Mouse (Mus musculus) ovary, postnatal 36 days (tissue): ENCODE results near the gene Syne1.

ENCODE experiments used
- DNase-seq: peaks from one replicate; pipeline ENCODE4 v3.0.0; 2022; ENCODE audit warnings: low spot score, mixed read lengths

The Syne1 gene

DNA sequence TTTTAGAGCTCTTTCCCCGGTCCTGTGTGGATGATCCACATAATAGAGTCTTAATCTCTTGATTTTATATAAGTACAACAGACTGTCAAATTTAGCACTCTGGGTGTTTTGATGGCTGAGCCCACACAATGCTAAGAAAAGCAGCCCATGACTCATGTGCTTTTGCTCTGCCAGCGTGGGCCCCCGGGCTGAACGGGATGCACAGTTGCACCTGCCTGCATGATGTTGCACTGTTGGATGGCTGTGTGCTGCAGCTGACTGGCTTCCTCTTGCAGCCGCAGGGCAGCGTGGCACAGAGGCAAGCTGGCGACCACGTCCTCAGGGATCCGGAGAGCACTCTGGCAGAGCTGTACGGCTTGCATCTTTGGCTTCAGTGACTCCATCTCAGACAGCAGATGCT, 347.4 kb downstream of the Syne1 start:
- DNase-seq = no peak

DNA sequence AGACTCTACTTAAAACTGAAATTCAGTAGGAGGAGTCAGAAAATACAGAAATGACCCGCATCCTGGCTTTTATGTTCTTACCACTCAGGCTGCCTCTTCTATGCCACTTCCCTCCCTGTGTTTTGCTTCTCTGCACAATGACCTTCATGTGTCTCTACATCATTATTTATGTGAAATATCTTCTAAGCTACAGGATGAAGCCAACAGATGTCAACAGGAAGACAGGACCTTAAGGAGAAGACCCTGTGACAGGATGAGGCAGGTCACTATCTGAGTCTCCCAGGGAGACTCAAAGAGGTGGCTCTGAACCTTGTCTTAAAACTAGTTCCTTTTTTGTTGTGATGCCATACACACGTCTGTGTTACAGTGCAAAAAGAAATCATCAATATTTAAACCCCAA, 353.9 kb downstream of the Syne1 start:
- no peak for DNase-seq

DNA sequence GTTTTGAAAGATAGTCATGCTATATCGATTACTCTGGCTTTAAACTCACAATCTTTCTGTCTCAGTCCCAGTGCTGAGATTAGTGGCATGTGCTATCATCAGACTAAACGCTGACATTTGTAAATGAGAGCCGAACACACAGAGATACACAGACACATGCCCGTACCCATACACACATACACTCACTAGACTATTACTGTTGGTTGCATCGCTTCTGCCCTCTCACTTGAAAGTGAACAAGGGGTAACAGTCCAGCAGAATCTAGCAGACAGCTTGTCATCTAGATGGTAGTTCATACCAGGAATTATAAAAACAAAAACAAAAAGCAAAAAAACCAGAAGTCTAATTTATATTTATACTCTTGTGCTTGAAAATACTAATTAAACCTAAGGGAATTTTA, 355.0 kb downstream of the Syne1 start:
- no peak for DNase-seq

DNA sequence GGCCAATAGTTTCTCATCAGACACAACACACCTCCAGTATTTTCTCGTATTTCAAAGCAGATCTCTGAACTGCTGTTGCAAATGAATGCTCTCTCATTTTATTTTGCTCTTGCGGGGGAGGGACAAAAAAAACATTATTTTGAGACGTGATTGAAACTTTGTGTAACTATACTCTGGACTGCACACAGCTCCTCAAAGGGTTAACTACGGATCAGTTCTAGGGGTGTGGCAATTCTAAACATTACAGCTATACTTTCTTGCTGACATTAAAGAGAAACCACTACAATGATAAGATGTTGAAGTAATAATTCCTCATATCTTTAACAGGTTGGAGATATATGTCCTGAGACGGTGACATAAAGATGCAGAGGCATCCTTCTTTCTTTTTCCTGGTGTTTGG, 356.0 kb downstream of the Syne1 start:
- no peak for DNase-seq

DNA sequence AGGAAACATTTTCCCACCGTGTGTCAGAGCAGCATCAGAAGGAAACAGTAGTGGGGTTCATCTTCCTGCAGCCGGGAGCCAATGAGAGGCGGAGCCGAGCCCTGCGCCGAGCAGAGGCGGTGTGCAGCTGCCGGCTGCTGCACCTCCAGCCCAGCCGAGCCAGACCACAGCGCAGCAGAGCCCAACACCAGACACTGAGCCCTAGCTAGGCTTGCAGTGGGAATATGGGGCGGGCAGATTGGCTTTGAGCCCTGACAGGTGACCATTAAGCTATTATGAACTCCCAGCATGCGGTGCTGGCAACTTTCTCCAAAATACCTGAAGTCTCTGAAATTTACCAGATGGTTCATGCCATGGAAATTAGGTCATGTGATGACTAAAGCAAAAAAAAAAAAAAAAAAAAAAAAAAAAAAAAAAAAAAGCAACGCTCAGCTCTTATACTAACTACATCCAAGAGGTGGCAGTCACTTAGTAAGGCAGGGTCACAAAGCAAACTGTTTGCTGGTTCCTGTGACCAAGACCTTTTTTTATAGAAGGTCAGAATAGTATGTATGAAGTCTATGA, 356.5 kb downstream of the Syne1 start:
- peak; percentile 63 for DNase-seq

DNA sequence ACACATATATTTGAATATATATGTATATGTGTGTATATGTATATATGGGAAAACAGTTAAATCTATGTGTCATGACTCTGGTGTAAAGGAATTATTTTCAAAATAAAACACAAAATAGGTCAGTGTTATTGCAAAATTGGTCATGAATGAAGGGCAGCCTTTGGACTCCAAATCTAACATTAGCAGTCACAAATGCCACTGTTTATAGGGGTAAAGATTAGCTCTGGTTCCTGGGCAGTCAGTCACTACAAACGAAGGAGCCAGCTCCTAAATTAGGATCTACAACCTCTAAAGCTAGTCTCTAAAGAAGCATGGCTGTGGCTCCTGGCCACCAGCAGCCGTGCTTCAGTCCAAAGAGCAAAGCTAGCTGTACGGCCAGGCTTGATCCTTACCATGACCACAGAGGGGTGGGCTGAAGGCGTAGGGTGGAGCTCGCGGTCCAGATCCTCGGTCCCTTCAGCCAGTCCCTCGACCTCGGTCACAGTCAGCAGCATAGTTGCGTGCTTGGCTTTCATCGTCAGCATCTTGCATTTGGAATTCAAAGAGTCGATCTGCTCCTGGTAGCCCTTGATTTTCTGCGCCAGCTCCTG, 357.1 kb downstream of the Syne1 start:
- DNase-seq = no peak

DNA sequence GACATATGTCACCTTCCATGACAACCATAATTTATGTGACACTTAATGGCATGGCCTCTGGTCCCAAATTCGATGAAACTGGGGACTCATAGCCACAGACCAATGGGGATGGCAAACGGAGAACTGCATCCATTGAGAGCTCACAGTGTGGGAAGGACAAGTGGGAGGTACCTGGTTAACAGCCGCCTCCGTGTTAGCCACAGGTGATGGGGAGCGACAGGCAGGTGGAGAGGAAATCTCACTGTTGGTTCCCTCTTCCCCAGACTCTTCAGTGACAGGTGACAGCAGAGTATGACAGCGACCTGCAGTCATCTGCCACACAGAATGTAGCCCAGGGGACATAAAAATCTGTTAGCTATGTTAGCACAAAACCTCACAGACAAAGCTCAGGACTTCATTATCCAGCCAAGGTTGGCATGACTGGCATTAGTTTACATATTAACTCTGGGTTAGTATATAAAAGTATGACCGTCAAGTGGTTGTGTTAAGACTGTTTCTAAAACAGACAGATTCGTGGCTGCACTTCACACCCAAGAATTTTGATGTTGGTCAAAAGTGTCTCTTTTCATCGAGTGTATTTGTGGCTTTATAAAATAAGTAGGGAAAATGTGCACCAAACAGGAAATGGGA, 358.3 kb downstream of the Syne1 start:
- no peak for DNase-seq

DNA sequence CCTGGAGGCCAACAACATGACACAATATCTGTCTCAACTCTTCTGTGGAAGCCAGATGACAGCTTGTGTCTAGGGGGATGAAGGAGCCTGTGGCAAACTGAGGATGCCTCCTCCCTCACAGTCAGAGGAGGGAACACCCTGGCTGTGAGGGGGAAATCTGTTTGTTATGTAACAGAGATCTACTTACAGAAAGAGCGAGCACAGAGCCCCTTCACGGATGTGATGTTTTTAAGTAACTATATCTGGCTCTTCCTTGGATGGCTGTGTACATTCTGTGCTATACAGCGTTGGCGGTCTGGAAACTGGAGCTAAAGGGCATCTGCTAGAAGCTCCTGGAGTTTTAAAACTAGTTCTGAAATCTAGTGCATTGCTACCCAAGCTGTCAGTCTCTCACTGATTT, 360.5 kb downstream of the Syne1 start:
- no peak for DNase-seq

DNA sequence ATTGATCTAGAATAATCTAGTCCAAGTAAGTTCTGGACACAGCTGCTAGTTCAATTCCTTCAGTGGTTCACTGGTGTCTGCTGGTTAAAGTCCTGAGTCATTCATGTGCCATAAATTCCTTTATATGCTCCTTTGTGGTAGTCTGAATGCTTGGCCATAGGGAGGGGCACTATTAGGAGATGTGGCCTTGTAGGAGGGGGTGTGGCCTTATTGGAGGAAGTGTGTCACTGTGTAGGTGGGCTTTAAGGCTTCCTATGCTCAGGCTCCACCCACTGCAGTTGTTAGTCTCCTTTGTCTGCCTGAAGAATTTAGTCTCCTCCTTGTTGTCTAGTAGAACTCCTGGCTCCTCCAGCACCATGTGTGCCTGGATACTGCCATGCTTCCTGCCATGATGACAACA, 362.4 kb downstream of the Syne1 start:
- DNase-seq = no peak

DNA sequence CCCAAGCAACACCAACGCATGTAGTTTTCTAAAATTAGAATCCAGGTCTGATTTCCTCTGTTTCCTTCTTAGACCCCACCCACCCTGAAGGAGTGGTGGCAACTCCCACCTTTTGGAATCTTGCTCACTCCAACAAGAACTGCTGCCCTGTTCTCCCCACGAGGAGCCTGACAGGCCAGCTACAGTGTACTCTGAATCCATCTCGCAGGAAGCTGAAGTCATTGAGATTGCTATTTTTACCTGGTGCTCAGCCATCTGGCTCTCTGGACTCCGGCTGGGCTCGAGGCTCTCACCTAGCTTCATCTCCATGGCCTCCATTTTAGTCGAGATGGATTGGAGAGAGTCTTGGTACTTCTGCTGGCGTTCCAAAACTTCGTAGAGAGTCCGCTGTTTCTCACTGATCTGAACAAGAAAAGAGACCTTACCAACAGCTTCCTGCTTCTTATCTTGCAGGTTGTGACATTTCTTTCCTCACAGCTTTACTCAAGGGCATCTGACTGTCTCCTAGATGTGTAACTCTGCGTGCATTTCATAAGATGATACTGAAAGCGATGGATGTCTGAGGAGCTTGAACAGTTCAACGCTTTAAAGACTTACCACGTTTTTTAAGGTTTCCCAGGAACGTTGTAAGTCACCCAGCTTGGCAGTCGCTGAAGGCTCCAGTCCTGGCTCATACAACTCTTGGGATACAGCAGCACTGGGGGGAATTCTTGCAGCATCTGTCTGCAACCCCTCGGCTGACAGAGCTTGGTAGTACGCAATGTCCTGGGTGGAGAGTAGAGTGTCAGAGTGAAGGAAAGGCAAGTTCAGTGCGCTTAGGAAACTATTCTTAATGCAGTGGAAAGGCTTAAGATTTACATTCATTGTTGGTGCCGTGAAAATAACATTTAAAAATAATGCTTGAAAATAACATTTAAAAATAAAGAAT, 365.9 kb downstream of the Syne1 start:
- DNase-seq = no peak

DNA sequence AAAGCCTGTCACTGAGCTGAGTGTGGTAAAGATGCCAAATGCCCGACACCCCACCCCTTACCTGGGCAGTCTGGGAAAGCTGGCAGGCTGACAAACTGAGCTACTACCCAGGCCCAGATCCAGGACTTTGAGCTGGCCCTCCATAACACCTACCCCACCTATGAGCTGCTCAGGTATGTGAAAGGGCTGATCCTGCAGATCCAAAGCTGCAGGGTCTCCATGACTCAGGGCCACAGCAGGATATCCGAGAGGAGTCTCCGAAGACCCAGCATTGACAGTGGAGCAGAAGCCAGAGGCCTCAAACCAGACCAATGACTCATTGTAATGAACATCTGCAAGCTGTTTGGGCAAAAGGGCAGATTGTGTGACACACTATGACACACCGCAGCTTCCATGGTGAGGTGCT, 369.5 kb downstream of the Syne1 start:
- no peak for DNase-seq

DNA sequence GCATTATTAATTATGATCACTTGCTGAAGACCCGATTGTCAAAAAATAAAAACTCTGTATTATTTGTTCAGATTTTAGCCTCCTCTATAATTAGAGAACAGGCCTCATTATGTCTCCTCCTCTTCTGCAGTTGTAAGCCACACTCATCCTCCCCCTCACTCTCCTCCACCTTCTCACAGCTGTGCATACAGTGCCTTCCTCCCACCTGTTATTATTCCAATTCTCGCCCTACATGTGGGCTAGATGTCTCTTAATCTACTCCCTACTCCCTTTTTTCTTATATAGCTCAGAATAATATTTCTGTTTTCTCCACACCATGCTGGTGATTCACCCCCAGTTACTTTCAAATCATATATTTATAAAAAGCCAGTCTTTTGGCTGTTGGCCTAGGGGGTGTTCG, 371.4 kb downstream of the Syne1 start:
- no peak for DNase-seq

DNA sequence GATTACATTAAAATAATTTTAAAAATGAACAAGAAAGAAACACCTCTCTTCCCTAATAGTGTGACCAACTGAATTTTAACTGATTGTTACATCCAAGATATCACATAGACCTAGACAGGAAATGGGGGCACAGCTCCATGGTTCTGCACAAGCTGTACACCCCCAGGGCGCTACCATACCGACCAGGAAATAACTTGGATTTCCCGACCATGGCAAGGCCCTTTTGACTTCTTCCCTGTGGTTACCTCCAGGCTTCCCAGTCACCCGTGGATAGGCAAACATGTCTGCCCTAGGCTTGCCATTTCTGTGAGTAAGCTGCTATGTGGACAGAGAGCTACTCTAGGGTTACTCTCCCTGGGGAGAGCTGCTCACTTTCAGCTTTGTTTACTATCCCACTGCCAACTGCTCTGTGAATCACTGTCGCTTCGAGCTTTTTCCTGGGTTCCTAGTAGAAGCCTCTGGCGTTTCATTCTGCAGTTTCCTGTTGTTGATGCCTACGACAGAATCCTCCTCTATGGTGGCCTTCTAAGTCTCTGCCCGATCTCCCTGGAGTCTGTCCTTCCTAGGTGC, 373.8 kb downstream of the Syne1 start:
- DNase-seq = no peak

DNA sequence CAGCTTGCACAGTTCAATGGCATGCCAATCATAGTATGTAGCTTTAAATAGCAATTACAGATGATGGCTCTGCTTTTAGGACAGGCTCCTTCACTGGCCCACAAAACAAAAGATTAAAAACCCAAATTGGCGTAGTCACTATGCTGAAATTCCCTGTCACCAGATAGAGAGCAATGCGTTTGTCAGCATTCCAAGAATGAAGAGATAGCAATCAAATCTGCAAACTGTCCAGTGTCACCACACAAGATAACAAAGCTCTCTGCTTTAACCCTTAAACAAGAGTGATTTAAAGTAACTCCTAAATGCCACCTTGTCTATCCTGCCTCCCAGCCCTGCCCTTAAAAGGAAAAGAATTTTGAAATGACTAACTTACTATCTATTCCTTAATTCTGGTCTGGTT, 374.9 kb downstream of the Syne1 start:
- DNase-seq = no peak

DNA sequence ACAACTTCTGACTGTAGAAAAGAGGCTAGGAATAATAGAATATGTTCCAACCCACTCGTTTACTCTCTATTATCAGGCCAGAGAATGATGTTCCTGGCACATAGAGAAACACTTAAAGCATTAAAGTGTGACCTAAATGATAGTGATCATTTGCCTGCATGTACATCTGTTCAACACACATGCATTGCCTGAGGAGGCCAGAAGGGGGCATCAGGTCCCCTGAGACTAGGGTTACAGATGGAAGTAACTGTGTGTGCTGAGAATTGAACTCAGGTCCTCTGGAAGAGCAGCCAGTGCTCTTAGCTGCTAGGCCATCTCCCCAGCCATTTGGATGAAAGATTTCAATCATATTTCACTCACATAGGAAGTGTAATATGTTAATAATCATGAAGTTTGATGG, 380.9 kb downstream of the Syne1 start:
- DNase-seq = no peak

DNA sequence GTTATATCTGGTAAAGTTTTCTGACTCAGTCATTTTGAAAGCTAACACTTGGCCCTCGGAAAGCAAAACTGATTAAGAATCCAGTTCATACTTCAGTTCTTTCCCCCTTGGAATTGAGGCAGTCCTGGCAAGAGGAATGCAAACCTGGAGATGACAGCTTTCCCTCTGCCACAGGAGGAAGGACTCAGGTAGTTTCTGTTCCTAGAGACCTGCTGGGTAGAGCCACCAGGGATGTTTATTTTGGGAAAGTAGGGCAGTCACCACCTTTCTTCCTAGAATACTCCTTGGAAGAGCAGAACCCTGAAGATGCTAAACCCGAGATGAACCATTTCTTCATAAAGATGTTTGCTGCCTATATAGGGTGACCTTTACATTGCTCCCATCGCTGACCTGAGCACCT, 383.8 kb downstream of the Syne1 start:
- DNase-seq = no peak

DNA sequence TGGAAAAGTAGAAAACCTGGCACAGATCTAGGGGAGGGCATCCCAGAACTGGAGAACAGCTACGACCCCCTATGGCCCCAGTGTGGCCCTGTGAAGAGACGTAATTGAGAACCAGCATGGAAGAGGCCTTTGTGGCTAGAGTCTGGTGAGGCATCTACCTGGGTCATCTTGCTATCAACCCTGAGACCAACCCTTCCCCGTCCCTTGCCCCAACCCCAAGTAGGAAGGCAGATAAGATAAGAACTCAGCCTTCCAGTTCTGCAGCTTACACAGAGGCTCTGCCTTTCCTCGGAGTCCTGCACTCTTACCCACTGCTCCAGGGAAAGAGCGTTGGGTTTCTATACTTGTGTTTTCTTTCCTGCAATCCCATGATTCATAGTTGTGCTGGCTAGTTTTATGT, 385.8 kb downstream of the Syne1 start:
- DNase-seq = no peak

DNA sequence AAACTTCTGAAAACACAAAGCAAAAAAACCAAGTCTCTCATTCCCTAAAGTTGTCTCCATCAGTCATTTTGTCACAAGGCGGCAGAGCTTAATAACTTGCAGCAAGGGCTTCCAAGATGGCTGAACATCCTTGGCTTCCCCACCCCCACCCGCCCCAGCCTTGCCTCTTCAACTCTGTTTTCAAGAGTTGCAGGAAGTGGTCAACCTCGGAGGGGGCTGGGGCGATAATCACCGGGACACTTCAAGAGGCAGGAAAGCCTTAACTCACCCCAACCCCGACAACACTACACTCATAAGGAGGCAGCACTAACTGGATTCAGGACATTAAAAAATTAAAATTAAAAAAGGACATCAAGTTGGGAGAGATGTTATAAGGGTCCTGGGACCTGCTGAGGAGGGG, 387.5 kb downstream of the Syne1 start:
- no peak for DNase-seq

DNA sequence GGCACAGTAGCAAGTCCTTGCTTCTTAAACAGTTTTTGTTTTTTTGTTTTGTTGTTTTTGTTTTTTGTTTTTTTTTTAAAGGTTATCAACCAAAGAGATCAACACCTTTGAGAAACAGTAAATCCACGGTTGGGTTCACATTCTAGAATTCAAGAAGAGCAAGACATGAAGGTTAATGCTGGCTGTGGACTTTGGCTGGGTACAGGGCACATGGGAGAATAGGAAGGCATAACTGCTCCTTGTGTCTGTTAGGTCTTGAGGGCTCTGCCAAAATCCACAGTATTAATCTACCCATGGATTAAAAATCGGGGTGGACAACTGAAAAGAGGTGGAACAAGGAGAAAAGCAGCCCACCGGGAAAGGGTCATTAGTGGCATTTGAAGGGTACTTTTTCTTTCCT, 388.0 kb downstream of the Syne1 start:
- DNase-seq = no peak

DNA sequence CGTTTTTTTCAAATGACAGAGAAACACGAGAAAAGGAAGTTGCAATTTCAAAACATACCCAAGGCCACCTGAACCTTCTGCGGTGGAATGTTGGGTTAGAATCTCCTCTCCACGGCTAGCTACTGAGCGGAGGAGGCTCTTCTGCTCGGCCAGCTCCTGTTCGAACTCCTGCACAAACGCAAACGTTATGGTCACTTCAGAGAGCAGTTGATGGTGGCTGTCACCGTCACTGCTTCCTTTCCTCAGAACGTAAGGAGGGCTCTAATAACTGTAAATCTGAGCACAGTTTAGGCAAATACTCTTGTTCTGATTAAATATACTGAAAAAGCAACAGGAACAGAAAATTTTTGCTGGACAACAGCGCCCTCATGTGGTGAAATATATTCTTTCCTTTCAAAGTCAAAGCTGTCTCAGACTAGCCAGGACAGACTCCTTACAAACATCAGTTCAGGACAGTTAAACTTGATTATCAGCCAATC, 389.8 kb downstream of the Syne1 start:
- peak; percentile 20 for DNase-seq

DNA sequence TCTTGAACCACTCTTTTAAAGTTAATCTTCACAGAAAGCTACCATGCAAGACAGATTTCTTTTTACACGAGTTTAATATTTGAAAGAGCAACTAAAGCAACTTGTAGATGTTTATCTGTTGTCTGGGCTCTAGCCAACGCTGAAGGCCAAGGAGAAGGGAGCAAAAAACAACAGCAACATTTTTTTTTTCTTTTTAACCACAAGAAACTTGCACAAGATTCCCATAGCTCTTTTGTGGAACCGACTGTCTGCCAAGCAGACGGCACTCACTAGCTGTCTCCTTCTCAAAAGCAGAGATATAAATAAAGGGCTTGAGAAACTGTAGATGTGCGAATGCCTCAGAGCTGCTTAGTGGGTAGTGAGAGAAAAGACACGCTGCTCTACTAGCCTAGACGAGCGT, 391.6 kb downstream of the Syne1 start:
- no peak for DNase-seq

DNA sequence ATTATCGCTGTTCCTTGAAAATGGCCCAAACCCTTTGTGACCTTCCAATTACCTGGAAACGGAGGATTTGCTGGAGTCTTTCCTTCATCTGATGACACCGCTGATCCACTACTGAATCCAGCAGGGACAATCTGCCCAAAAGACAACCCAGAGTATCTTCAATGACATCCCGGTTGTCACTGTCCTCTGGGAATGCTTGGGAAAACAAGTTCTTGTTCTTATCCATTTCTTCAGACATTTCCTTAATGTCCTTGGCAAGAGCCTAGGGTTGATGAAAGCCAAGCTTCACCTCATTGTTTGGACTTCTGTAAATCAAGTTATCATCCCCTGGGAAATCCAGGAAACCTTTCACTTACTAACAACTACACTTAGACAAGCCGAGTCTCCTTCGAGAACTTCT, 398.2 kb downstream of the Syne1 start:
- DNase-seq = no peak

DNA sequence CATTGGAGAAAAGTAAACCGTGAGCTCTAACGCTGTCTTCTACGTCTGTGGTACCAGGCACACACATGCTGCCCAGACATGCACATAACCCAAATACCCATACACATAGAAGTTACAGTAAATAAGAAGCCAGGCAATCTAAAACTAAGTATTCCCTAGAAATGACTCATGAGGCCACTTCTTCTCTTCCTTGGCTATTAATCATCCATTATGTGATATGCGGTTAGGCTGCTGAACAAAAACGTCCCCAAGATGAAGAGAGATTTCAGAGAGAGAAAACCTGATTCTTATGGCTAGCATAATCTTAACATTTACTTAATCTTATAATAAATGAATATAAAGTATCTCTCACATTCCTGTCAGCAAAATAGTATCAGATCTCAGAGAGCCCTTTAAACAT, 409.8 kb downstream of the Syne1 start:
- no peak for DNase-seq
